Mouse (Mus musculus): ENCODE data around the gene Cyp2a12. TPM values are rescaled to one million over a fixed set of nuclear protein-coding genes. Genes with fewer than 3 reads are reported as not detected.

Gene Cyp2a12
- polyA plus RNA-seq, 1 experiment from 2014 or later, result 0.23 TPM

DNA sequence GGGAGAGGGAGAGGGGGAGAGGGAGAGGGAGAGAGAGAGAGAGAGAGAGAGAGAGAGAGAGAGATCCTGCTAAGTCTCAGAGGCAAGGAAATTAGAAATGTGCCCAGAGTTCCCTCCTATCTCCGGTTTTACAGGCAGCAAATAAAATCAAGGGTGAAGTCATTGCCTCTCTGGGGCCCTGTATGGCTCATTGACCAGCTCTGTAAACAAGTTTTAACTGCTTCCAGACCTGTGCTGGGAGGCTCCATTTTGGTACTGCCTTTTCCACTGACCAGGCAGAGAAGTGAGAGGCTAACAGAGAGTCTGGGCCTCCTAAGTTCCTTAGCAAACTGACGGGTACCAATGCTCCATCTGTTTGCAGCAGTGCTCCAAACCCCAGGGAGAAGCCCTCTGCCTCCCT, 52.7 kb downstream of the Cyp2a12 start:
- no peak overlapping the region for H3K9ac ChIP-seq (ENCODE audit: low read depth, low read length)
- H3K9me3 ChIP-seq (ENCODE audit: control insufficient read depth, low read length), result no peaks in the 10 kb centered on the region
- ATAC-seq, result no peak
- WGBS, result 49% methylated on average over 2 of the region's 2 CpGs
- no peak overlapping the region for H3K4me2 ChIP-seq (ENCODE audit: low read depth, low read length)
- H3K27ac ChIP-seq (ENCODE audit: low read length), result no peak overlapping the region
- no peaks in the 10 kb centered on the region for H3K36me3 ChIP-seq (ENCODE audit: control insufficient read depth, insufficient read depth, low read length)
- H3K4me1 ChIP-seq (ENCODE audit: control insufficient read depth, insufficient read depth, low read length), result no peaks in the 10 kb centered on the region
- H3K27me3 ChIP-seq (replicated peaks; ENCODE audit: control insufficient read depth, insufficient read depth, low read length), result no peaks in the 10 kb centered on the region
- H3K4me3 ChIP-seq (ENCODE audit: low read length), result no peak overlapping the region

Other genes with a start within 250 kb of the Cyp2a12 start
- not detected in 2 replicates for gene Cyp2g1, start 220.2 kb upstream of the Cyp2a12 start, polyA plus RNA-seq (2015; fragmentation: Nextera tagmentation; extraction: Ambion mirVana)
- 0.12 TPM in 1 of 2 replicates, not detected in the other for gene Cyp2a5, start 193.8 kb upstream of the Cyp2a12 start, polyA plus RNA-seq (2015; fragmentation: Nextera tagmentation; extraction: Ambion mirVana)
- gene Cyp2a22, start 89.7 kb upstream of the Cyp2a12 start, polyA plus RNA-seq (2015; fragmentation: Nextera tagmentation; extraction: Ambion mirVana), result not detected in 2 replicates
- 0.17 TPM in 1 of 2 replicates, not detected in the other for gene Cyp2f2, start 90.8 kb downstream of the Cyp2a12 start, polyA plus RNA-seq (2015; fragmentation: Nextera tagmentation; extraction: Ambion mirVana)
- gene Cyp2t4, start 124.6 kb downstream of the Cyp2a12 start, polyA plus RNA-seq (2015; fragmentation: Nextera tagmentation; extraction: Ambion mirVana), result 0.09 TPM in 1 of 2 replicates, not detected in the other
- 66.1 and 72.4 TPM in 2 replicates for gene Egln2, start 137.7 kb downstream of the Cyp2a12 start, polyA plus RNA-seq (2015; fragmentation: Nextera tagmentation; extraction: Ambion mirVana)
- 69.9 and 70.1 TPM in 2 replicates for gene Rab4b, start 149.8 kb downstream of the Cyp2a12 start, polyA plus RNA-seq (2015; fragmentation: Nextera tagmentation; extraction: Ambion mirVana)
- gene Gm21983, start 152.0 kb downstream of the Cyp2a12 start, polyA plus RNA-seq (2015; fragmentation: Nextera tagmentation; extraction: Ambion mirVana), result not detected in 2 replicates
- 3.8 and 5.1 TPM in 2 replicates for gene Mia, start 152.1 kb downstream of the Cyp2a12 start, polyA plus RNA-seq (2015; fragmentation: Nextera tagmentation; extraction: Ambion mirVana)
- gene BC024978, start 166.7 kb downstream of the Cyp2a12 start, polyA plus RNA-seq (2015; fragmentation: Nextera tagmentation; extraction: Ambion mirVana), result 2.8 and 2.9 TPM in 2 replicates
- gene Snrpa, start 167.2 kb downstream of the Cyp2a12 start, polyA plus RNA-seq (2015; fragmentation: Nextera tagmentation; extraction: Ambion mirVana), result 227 and 251 TPM in 2 replicates
- gene Itpkc, start 199.6 kb downstream of the Cyp2a12 start, polyA plus RNA-seq (2015; fragmentation: Nextera tagmentation; extraction: Ambion mirVana), result 8.3 and 9.5 TPM in 2 replicates
- gene Coq8b, start 203.9 kb downstream of the Cyp2a12 start, polyA plus RNA-seq (2015; fragmentation: Nextera tagmentation; extraction: Ambion mirVana), result 25.5 and 26.3 TPM in 2 replicates
- gene Numbl, start 229.4 kb downstream of the Cyp2a12 start, polyA plus RNA-seq (2015; fragmentation: Nextera tagmentation; extraction: Ambion mirVana), result 9.1 and 10.8 TPM in 2 replicates

Data from intestine, embryonic 16.5 days (tissue).